Mouse (Mus musculus): Measurements from ENCODE around the gene Aoc3.
"Not testable (repeated sequence)": the region's sequence is repeated elsewhere in the genome, so short reads cannot be mapped to it uniquely, and the experiment has no call there.

Gene Aoc3

GRCm38 (mm10) chr11:101370141-101370540 lies 39.7 kb downstream of the Aoc3 start:
- no peak for DNase-seq (ENCODE audit: low read depth)

DNA sequence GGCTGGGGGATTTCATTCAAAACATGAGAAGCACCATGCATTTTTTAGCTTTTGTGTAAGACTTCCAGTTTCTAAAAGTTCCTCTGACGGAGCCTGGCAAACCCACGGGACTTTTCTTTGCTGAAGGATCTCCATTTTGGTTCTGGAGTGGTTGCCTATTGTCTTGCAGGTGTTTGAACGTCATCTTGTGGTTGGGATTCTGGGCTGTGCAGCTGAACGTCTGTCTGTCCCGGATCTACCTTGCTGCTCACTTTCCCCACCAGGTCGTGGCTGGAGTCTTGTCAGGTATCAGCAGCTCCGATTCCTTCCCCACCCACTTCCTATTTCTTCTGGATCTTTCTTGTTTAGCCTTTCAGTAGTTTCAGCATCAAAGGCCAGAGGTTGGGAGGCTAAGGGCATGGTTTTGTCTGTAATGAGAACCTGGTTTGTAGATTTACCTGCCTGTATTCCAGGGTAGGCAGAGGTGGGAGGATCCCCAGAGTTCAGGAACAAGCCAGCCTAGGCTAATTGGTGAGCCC lies 44.1 kb downstream of the Aoc3 start:
- DNase-seq (ENCODE audit: low read depth): no peak

- DNase-seq (ENCODE audit: low read depth): not testable (repeated sequence)
Measured at GRCm38 (mm10) chr11:101378196-101378595, 47.8 kb downstream of the Aoc3 start.

- no peak for DNase-seq (ENCODE audit: low read depth)
Measured at GRCm38 (mm10) chr11:101378926-101379325, 48.5 kb downstream of the Aoc3 start.

- DNase-seq (ENCODE audit: low read depth): no peak
Measured at GRCm38 (mm10) chr11:101381817-101382216, 51.4 kb downstream of the Aoc3 start.
